1 mouse cellular context compared by ENCODE assay signal in genomic region chr9:65523611-65524364, GRCm38 (mm10).
A peak's percentile ranks its signal among the peaks of the same experiment; 100 is the strongest.
TF ChIP-seq lines count a peak whose summit lies in the region.

No protein-coding gene starts in this region.

TF ChIP-seq in MEL, 35 proteins besides CTCF, POLR2A, EP300 and RAD21 (continued from another document):
- TF ChIP-seq SIN3A (IDR thresholded peaks at IDR 0.05; ENCODE audit: low read length) (peak; percentile 77; the same call in 1 of the 2 replicates), NELFE (IDR thresholded peaks at IDR 0.05; ENCODE audit: low read depth, low read length) (no peak)
